Mouse (Mus musculus) embryonic facial prominence, embryonic 12.5 days (tissue): ENCODE measurements around the gene Tgm2. TPM values are rescaled to one million over a fixed set of nuclear protein-coding genes. Genes with fewer than 3 reads are reported as not detected.

Experiments
- ATAC-seq: fragments of 200-750 bp; cut with Nextera tagmentation; 2 replicates; pipeline ENCODE4 v1.8.0; 2017; ENCODE audit not compliant: insufficient number of reproducible peaks, insufficient read depth, low FRiP score, low TSS enrichment
- H3K27ac ChIP-seq: fragments of 300-500 bp; sonication (generic); 2 replicates; pipeline ENCODE4 v1.5.1; 2016; ENCODE audit warnings: mild to moderate bottlenecking
- H3K27me3 ChIP-seq: fragments of 300-500 bp; sonication (generic); 2 replicates; pipeline ENCODE4 v1.6.1; 2016; ENCODE audit warnings: mild to moderate bottlenecking, moderate library complexity
- H3K36me3 ChIP-seq: fragments of 300-500 bp; sonication (generic); 2 replicates; pipeline ENCODE4 v1.6.1; 2016; ENCODE audit warnings: mild to moderate bottlenecking
- H3K4me1 ChIP-seq: fragments of 300-500 bp; sonication (generic); 2 replicates; pipeline ENCODE4 v1.6.1; 2016
- H3K4me2 ChIP-seq: fragments of 300-500 bp; sonication (generic); replicated peaks from 2 replicates; pipeline ENCODE4 v1.6.1; 2016; ENCODE audit warnings: mild to moderate bottlenecking, moderate library complexity
- H3K4me3 ChIP-seq: fragments of 300-500 bp; sonication (generic); 2 replicates; pipeline ENCODE4 v1.5.1; 2016; ENCODE audit warnings: mild to moderate bottlenecking
- H3K9ac ChIP-seq: fragments of 300-500 bp; sonication (generic); 2 replicates; pipeline ENCODE4 v1.6.1; 2016; ENCODE audit warnings: mild to moderate bottlenecking, moderate library complexity
- H3K9me3 ChIP-seq: fragments of 300-500 bp; sonication (generic); 2 replicates; pipeline ENCODE4 v1.6.1; 2016; ENCODE audit warnings: mild to moderate bottlenecking, moderate library complexity
- WGBS: fragments of 180-500 bp; shearing (Covaris S2); methylation state at CpG from one replicate; pipeline ENCODE4 v1.1.7; 2016; 5-methylcytosine and 5-hydroxymethylcytosine counted together
- polyA plus RNA-seq: library from polyadenylated mRNA; unstranded; fragments of >200 nt; fragmentation: Nextera tagmentation; extraction: Ambion mirVana; gene quantifications from 2 replicates; pipeline ENCODE4 v1.2.1, GENCODE M21; 2016

Gene Tgm2
- polyA plus RNA-seq, 1 experiment from 2014 or later: 7.7 TPM

DNA sequence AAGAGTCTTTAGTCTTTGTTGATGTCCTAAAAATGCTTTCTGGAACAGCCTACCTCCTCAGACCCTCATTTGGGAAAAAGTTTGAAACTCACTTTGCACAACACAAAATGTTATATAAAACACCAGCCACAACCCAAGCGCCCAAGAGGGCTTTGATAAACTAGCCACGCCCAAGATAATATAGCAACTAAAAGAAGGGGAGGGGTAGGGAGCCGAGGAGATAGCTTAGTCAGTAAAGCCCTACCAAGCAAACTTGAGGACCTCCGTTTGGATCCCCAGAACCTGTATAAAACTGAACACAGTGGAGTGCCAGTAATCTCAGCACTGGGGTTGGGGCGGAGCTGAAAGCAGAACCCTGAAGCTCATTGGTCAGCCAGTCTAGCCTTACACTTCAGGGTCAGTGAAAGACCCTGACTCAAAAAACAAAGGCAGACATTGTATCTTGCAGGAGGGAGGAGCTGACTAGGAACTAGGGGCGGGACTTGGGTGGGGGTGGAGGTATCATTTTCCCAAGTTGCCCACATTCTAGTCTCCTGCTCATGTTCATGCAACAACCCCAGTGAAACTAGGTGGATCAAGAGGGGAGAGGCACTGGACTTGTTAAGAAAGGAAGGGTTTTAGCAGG, 6.6 kb upstream of the Tgm2 start:
- no peak overlapping the region for H3K9ac ChIP-seq
- peak overlapping the region; percentile 80 for H3K27ac ChIP-seq
- H3K4me2 ChIP-seq: peak overlapping the region; percentile 64
- peaks cover 13% of the 10 kb centered on the region for H3K4me1 ChIP-seq
- no peak for ATAC-seq
- 0 out of 2 replicates have a peak, but pooled peaks cover 5% of the 10 kb centered on the region for H3K9me3 ChIP-seq
- no peaks in the 10 kb centered on the region for H3K36me3 ChIP-seq
- H3K27me3 ChIP-seq: no peaks in the 10 kb centered on the region
- WGBS: 28% methylated on average over 6 of the region's 6 CpGs
- H3K4me3 ChIP-seq: no peak overlapping the region

- Histone ChIP-seq H3K4me1 (peaks cover 13% of the 10 kb centered on the region), H3K27me3 (peaks cover 6% of the 10 kb centered on the region; the same call in 1 of the 2 replicates), H3K9ac (no peak overlapping the region), H3K9me3 (0 out of 2 replicates have a peak, but pooled peaks cover 5% of the 10 kb centered on the region), H3K4me3 (no peak overlapping the region), H3K27ac (no peak overlapping the region), H3K36me3 (no peaks in the 10 kb centered on the region), H3K4me2 (no peak overlapping the region)
- ATAC-seq: no peak
- 96% methylated on average over 3 of the region's 3 CpGs for WGBS
Observed at GRCm38 (mm10) chr2:158151077-158151476, 4.8 kb upstream of the Tgm2 start.

- 90% methylated on average over 8 of the region's 8 CpGs for WGBS
Observed at GRCm38 (mm10) chr2:158146971-158147370, 735 bp upstream of the Tgm2 start.

GRCm38 (mm10) chr2:158145528-158146065, 639 bp downstream of the Tgm2 start:
- Histone ChIP-seq H3K4me2 (peak overlapping the region; percentile 70), H3K27me3 (peaks cover 18% of the 10 kb centered on the region; the same call in 1 of the 2 replicates), H3K36me3 (no peaks in the 10 kb centered on the region), H3K9me3 (no peaks in the 10 kb centered on the region), H3K4me3 (peak overlapping the region; percentile 38; the same call in 1 of the 2 replicates), H3K4me1 (0 out of 2 replicates have a peak, but pooled peaks cover 11% of the 10 kb centered on the region), H3K9ac (no peak overlapping the region), H3K27ac (no peak overlapping the region)
- ATAC-seq: no peak
- 77% methylated on average over 5 of the region's 5 CpGs for WGBS

More at GRCm38 (mm10) chr2:158146971-158147370, 735 bp upstream of the Tgm2 start:
- peaks cover 18% of the 10 kb centered on the region; the same call in 1 of the 2 replicates for H3K27me3 ChIP-seq
- H3K4me2 ChIP-seq: no peak overlapping the region
- H3K9me3 ChIP-seq: 0 out of 2 replicates have a peak, but pooled peaks cover 5% of the 10 kb centered on the region
- H3K27ac ChIP-seq: no peak overlapping the region
- no peak overlapping the region for H3K9ac ChIP-seq
- no peak for ATAC-seq
- H3K36me3 ChIP-seq: no peaks in the 10 kb centered on the region
- H3K4me3 ChIP-seq: no peak overlapping the region
- 0 out of 2 replicates have a peak, but pooled peaks cover 6% of the 10 kb centered on the region for H3K4me1 ChIP-seq

DNA sequence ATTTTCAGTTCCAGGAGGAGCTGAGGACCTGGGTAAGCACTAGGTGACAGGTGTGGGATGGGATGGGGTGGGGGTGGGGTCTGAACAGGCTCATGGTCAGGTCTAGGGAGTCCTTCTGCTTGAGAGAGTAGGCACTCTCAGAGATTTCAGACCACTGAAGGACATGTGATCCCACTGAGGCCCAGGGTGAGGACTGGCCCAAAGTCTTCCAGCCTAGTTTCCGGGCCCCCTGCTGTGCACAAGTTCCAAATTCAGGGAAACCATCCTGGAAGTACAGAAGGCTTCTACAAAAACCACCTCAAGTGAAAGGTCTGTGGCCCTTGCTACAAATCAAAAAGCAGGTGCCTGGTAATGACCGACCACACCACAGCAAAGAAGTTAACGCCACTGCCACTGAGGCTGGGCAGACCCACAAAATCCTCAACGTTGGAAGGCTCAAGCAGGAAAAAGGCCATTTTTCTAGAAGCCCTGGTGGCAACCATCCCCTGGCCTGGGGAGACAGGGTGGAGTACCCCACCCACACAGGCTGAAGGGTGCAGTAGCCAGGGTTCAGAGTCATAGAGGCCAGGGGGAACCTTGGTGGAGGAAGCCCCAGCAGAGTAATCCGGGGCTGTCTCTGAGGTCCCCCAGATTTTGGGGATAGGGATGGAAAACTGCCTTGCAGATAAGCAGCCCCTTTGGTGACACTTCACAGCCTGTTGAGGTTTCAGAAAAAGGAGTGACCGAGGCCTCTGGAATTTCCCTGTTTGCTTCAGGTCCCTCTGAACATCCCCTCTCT, 1.3 kb downstream of the Tgm2 start:
- H3K4me1 ChIP-seq: 0 out of 2 replicates have a peak, but pooled peaks cover 18% of the 10 kb centered on the region
- no peak overlapping the region for H3K9ac ChIP-seq
- no peak overlapping the region for H3K4me3 ChIP-seq
- H3K27me3 ChIP-seq: peaks cover 18% of the 10 kb centered on the region; the same call in 1 of the 2 replicates
- H3K27ac ChIP-seq: no peak overlapping the region
- no peaks in the 10 kb centered on the region for H3K9me3 ChIP-seq
- no peak for ATAC-seq
- H3K36me3 ChIP-seq: no peaks in the 10 kb centered on the region
- H3K4me2 ChIP-seq: peak overlapping the region; percentile 70; the same call in 1 of the 2 replicates
- 87% methylated on average over 6 of the region's 6 CpGs for WGBS

GRCm38 (mm10) chr2:158144263-158144662, 2.0 kb downstream of the Tgm2 start:
- Histone ChIP-seq H3K4me3 (no peak overlapping the region), H3K36me3 (no peaks in the 10 kb centered on the region), H3K9ac (no peak overlapping the region), H3K9me3 (no peaks in the 10 kb centered on the region), H3K27ac (no peak overlapping the region), H3K4me1 (0 out of 2 replicates have a peak, but pooled peaks cover 24% of the 10 kb centered on the region), H3K4me2 (no peak overlapping the region), H3K27me3 (peaks cover 18% of the 10 kb centered on the region; the same call in 1 of the 2 replicates)
- 60% methylated on average over 8 of the region's 8 CpGs for WGBS
- no peak for ATAC-seq

- 0 out of 2 replicates have a peak, but pooled peaks cover 24% of the 10 kb centered on the region for H3K4me1 ChIP-seq
- no peak overlapping the region for H3K4me3 ChIP-seq
- 45% methylated on average over 3 of the region's 3 CpGs for WGBS
- no peaks in the 10 kb centered on the region for H3K9me3 ChIP-seq
- no peak overlapping the region for H3K27ac ChIP-seq
- peaks cover 18% of the 10 kb centered on the region; the same call in 1 of the 2 replicates for H3K27me3 ChIP-seq
- H3K9ac ChIP-seq: no peak overlapping the region
- H3K4me2 ChIP-seq: no peak overlapping the region
- ATAC-seq: no peak
- no peaks in the 10 kb centered on the region for H3K36me3 ChIP-seq
Observed at GRCm38 (mm10) chr2:158143816-158144215, 2.4 kb downstream of the Tgm2 start.

- 82% methylated on average over 18 of the region's 18 CpGs for WGBS
- H3K27ac ChIP-seq: no peak overlapping the region
- no peaks in the 10 kb centered on the region for H3K36me3 ChIP-seq
- peaks cover 18% of the 10 kb centered on the region; the same call in 1 of the 2 replicates for H3K27me3 ChIP-seq
- ATAC-seq: no peak
- 0 out of 2 replicates have a peak, but pooled peaks cover 24% of the 10 kb centered on the region for H3K4me1 ChIP-seq
- no peaks in the 10 kb centered on the region for H3K9me3 ChIP-seq
- no peak overlapping the region for H3K4me3 ChIP-seq
- H3K4me2 ChIP-seq: no peak overlapping the region
- H3K9ac ChIP-seq: no peak overlapping the region
Observed at GRCm38 (mm10) chr2:158142981-158143380, 3.3 kb downstream of the Tgm2 start.

GRCm38 (mm10) chr2:158141690-158142440, 4.4 kb downstream of the Tgm2 start:
- Histone ChIP-seq H3K4me1 (0 out of 2 replicates have a peak, but pooled peaks cover 24% of the 10 kb centered on the region), H3K4me2 (no peak overlapping the region), H3K4me3 (no peak overlapping the region), H3K27ac (no peak overlapping the region), H3K27me3 (peaks cover 16% of the 10 kb centered on the region; the same call in 1 of the 2 replicates), H3K36me3 (no peaks in the 10 kb centered on the region), H3K9me3 (no peaks in the 10 kb centered on the region), H3K9ac (no peak overlapping the region)
- ATAC-seq: no peak
- WGBS: 84% methylated on average over 7 of the region's 7 CpGs

DNA sequence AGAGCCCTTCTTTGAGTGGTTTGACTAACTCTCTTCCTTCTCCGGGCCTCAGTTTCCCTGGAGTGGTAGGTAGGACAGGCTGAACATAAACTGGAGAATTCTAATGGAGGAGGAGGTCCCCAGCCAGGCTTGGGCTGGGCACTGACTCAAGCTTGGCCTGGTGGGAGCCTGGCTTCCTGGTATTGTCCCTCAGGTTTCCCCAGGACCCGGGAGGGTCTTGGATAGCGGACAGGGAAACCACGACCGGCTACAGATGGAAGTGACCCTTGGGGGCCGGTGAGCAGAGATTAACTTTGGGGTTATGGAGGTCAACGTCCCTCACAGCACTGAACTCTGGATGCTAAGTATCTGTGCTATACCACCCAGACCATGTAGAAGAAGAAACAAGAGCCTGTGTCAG, 5.0 kb downstream of the Tgm2 start:
- Histone ChIP-seq H3K9me3 (no peaks in the 10 kb centered on the region), H3K9ac (no peak overlapping the region), H3K27me3 (peaks cover 14% of the 10 kb centered on the region; the same call in 1 of the 2 replicates), H3K4me3 (no peak overlapping the region), H3K4me2 (no peak overlapping the region), H3K4me1 (peaks cover 24% of the 10 kb centered on the region; the same call in 1 of the 2 replicates), H3K27ac (no peak overlapping the region), H3K36me3 (no peaks in the 10 kb centered on the region)
- ATAC-seq: no peak
- 71% methylated on average over 7 of the region's 7 CpGs for WGBS

GRCm38 (mm10) chr2:158140664-158141063, 5.6 kb downstream of the Tgm2 start:
- H3K27me3 ChIP-seq: peaks cover 8% of the 10 kb centered on the region; the same call in 1 of the 2 replicates
- peaks cover 27% of the 10 kb centered on the region; the same call in 1 of the 2 replicates for H3K4me1 ChIP-seq
- H3K4me3 ChIP-seq: no peak overlapping the region
- H3K9ac ChIP-seq: no peak overlapping the region
- H3K9me3 ChIP-seq: no peaks in the 10 kb centered on the region
- H3K4me2 ChIP-seq: no peak overlapping the region
- whole genome bisulfite sequencing: 83% methylated on average over 5 of the region's 5 CpGs
- 0 out of 2 replicates have a peak overlapping the region, but pooled peaks have one; percentile 32 for H3K27ac ChIP-seq
- ATAC-seq: no peak
- no peaks in the 10 kb centered on the region for H3K36me3 ChIP-seq
